Mouse (Mus musculus): ENCODE data around the gene Hephl1.

Gene Hephl1

DNA sequence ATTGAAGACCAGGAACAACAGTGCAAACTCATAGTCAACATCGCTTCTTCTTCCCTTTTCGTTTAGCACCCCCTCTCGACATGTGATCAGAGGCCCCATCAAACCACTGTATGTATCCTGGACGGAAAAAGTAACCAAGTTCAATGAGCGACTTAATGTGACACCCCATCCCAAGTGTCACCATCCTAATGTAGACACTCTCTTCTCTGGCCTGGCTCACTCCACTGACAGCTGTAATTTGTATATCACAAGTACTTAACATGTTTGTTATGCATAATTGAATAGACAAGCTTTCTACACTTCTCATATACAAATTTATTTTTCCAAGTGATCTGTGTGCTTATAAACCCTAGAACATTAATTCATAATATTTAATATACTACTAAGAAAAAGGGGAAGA, 51.1 kb downstream of the Hephl1 start:
- no peak for DNase-seq (ENCODE audit: extremely low read depth, low read depth, low spot score)

DNA sequence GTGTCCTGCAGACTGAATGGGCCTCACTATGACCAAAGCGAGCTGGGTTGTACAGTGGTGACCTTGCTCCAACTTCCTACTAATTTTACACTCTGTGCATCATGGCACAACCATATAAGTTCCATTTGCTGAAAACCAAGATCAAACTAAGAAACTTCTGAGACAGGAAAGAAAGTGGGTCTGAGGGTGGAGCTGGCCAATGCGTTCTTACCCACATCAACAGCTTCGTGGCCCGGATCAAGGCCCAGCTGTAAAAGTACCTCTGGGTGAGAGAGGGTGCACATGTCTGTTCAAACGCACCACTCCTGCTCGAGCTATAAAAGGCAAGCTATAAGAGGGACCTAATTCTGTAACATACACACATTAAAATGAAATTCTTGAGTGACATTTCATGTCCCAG, 51.9 kb downstream of the Hephl1 start:
- DNase-seq (ENCODE audit: extremely low read depth, low read depth, low spot score) = no peak

DNA sequence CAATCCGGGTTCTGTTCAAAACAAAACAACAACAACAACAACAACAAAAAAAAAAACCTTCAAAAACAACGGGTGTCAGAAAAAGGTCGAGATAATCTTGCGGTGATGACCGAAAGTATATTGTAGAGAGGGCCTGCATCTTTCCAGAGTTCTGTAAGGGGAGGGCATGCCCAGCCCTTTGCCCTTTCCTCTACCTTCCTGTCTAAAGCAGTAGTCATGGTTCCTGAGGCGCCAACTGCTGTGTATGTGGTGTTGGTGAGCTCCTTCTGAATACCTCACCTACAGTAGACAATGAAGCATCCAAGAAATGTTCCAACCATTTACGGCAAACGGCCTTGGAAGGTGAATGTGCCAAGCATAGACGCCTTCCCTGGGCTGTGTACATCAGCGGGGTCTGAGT, 66.2 kb downstream of the Hephl1 start:
- no peak for DNase-seq (ENCODE audit: extremely low read depth, low read depth, low spot score)

DNA sequence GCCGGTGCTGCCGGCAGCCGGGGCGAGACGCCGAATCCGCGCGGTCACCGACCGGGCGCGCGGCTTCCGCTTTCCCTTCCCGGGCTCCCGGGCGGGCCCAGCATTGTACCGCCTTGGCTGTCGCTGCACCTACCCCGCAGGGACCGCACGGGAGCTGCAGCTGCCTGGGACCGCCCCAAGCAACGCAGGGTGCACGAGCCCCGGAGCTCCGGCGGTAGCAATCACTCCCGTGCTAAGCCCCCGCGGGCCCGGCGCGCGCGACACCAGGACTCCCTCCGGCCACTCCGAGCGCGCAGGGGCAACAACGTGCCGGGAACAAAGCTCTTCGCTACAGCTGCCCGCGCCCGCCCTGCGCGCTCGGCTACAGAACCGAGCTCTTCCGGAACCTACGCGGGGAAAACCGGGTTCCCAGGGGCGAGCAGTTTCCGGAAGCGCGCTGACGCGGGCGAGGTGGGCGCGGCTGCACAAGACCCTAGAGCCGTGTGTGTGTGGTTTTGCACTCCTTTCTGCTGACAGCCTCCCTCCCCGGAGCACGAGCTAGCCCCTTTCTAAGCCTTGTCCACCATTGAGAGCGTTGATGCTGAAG, 66.7 kb downstream of the Hephl1 start, which contains the start of gene Panx1:
Gene Panx1, minus strand, starts transcription at position 395 of the 586 bp plus-strand sequence.
- no peak for DNase-seq (ENCODE audit: extremely low read depth, low read depth, low spot score)

DNA sequence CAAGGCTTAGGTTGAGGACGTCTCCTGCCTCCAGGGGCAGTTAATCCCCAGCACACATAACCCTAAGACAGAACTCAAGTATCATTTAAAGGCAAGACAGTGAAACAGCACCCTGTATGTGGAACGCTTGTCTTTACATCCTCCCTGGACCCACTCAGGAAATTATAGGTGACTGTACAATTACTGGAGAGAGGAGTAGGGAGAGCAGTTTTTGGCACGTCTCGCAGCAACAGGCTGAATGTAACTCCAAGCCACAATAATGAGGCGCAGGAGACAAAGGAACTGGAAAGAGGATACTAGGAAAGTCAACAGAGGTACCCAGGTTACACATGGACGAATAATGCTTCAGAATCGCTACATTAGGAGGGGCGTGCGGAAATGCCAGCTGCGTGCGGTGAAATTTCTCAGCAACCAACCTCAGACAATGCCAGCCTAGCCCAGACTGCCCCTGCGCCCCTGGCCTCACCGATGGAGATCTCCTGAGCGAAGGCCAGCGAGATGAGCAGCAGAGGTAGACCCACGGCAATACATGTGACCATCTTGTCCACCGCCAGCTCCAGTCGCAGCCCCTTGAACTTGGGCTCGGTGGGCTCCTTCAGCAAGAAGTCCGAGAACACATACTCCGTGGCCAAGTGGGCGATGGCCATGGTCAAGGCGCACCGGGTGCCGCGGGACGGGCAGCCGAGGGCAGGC, 67.4 kb downstream of the Hephl1 start:
- no peak for DNase-seq (ENCODE audit: extremely low read depth, low read depth, low spot score)

DNA sequence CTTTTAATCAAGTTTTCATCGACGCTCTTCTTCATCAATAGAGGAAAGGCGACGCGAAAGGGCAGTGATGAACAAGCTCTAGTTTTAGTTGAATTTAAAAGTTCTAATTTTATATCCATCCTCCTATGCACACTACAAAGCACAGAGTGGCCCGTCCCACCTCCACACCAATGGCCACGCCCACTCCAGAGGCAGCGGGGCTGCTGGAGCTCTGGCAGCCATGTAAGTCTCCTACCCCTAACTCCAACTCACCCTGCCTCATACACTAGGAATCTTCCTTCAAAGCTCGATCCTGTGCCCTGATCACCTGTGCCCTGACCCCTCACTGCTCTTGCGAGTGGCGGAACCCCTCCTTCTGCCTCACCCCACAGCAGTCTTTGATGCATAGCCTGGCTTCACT, 70.4 kb downstream of the Hephl1 start:
- DNase-seq (ENCODE audit: extremely low read depth, low read depth, low spot score) = no peak

DNA sequence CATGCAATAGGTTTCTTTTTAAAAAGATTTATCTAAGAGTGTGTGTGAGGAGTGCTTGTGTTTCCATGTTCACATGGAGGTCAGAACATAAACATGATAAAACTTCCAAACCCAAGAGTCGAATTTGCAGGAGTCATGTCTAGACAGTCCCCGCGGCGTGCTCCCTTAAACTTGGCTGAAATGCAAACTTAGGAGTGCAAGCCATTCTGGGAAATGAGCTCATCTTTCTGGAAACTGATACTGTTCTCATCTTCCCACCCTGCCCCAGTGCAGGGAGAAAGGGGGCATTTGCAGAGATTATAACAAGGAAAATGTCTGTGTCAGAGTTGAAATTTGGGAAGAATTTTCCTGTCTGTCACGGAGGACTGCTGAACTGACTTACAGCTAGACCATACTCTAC, 72.1 kb downstream of the Hephl1 start:
- DNase-seq (ENCODE audit: extremely low read depth, low read depth, low spot score) = no peak

DNA sequence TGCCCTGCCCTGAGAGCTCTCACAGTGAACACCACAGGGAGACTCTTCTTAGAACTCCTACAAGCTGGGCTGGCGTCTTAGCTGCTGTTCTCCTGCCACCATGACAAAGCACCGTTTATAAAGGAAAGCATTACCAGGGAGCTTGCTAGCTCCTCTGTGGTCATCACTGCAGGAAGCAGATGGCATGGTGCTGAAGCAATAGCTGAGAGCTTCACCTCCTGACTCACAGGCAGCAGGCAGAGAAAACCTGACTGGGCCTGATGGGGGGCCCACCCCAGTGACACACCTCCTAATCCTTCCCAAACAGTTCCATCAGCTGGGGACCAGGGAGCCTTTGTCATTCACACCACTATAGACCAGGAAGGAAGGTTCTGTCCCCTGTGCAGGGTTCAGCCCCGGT, 74.2 kb downstream of the Hephl1 start:
- no peak for DNase-seq (ENCODE audit: extremely low read depth, low read depth, low spot score)

DNA sequence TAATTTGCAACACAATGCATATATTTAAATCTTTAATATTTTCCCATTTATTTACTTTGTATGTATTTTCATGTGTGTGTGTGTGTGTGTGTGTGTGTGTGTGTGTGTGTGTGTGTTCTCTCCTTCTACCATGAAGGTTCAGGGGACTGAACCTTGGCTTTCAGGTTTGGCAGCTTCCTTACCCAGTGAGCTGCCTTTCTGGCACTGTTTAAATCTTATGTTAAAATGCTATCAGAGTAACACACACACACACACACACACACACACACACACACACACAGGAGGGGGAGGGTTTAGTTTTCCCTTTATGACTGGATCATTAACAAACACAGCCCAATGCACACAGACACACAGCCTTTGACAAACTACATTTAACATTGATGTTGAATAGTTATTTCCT, 74.7 kb downstream of the Hephl1 start:
- no peak for DNase-seq (ENCODE audit: extremely low read depth, low read depth, low spot score)

DNA sequence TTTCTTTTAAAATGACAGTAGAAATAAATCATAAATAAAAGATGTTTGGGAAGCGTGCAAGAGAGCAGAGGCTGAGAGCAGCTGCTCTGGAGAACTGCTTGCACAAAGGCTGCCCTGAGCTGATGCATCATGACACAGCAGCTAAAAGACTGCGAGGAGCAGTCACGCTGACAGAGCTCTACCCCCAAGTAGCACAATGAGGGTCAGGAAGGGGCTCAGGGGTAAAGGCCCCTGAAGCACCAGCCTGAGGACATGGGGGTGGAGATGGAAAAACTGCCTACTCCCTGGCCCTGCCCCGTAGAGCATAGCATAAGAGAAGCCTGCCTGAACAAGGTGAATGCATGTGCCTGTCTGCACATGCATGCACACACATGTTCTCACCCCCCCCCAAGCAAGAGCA, 75.1 kb downstream of the Hephl1 start:
- no peak for DNase-seq (ENCODE audit: extremely low read depth, low read depth, low spot score)

DNA sequence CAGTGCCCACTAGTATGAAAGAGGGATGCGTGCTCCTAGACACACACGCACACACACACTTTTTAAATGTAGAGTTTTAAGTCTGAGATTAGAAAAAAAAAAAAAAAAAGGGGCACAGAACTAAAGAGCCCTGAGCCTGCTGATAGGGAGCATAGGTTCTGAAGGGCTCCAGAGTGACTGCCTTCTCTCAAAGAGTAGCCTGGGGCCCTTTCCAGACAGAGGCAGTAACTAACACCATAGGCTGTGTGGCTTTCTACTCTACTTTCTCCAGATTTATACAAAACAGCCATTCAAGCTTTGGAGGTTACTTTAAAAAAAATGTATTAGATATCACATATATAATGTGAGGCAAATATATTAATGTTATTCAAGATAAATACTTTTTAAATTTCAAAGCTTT, 75.5 kb downstream of the Hephl1 start:
- no peak for DNase-seq (ENCODE audit: extremely low read depth, low read depth, low spot score)

DNA sequence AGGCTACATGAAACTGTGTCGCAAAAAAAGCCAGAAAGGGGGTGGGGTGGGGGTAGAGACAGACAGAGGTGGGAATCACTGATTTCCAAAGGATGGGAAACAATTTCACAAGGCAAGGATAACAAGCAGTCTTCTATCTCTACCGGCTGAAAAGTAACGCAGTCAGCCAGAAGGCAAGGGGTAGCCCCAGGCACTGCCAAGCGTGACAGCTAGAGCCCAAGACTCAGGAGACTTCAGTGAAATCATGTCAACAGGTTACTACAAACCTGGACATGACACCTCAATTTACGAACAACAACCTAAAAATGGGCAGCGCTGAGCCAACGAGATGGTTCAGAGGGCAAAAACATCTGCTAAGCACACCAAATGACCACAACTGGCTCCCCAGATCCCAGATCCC, 75.9 kb downstream of the Hephl1 start:
- DNase-seq (ENCODE audit: extremely low read depth, low read depth, low spot score) = no peak

DNA sequence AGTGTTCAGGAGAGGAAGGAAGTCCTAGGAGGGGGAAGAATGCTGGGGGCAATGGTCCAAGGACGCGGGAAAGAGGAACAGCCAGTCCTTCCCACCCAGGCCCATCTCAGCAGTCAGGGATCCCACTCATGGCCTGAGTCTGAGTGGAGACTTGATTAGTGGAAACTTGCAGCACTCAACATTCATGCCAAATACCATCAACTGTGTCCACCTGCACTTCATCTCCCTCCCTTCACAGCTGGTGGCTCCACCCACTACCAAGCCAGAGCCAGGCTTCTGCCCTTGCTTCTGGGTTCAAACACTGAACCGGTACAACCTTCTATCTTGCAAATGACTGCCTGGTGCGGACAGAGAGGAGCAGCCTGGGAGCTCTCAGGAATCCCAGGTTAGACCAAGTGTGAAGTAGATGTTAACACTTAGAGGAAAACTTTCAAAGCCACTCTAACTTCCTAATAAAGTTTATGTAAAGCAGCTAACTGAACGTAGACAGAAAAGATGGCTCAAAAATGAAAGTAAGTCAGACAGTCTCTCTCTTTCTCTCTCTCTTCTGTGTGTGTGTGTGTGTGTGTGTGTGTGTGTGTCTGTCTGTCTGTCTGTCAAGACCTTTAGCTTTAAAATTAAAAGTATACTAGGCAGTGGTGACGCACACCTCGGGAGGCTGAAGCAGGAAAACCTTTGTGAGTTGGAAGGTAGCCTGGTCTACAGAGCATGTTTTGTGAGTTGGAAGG, 77.2 kb downstream of the Hephl1 start:
- DNase-seq (ENCODE audit: extremely low read depth, low read depth, low spot score) = no peak

DNA sequence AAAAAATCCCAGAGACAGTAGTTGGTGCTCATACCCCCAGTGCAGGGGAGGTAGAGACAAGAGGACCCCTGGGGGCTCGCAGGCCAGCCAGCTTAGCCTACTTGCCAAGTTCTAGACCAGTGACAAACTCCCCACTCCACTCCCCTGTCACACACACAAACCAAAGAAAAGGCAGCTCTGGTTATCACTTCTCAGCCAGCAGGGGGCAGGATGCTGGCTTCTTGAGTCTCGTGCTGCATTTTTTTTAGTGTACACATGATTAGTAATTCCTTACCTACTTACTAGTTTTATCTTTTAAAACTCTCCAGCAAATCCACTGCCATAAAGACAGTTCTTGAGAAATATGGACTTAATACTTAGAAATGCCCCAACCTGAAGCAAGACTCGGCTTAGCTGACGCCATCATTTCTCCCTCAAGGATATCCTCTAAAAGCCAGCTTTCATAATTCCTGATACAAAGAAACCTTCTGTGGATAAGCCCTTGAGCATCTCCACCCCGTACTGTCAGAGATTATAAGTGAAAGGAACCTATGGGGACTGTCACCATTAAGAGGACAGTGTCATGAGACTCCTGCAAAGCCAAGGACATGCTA, 78.2 kb downstream of the Hephl1 start:
- peak; percentile 83 for DNase-seq (ENCODE audit: extremely low read depth, low read depth, low spot score)

DNA sequence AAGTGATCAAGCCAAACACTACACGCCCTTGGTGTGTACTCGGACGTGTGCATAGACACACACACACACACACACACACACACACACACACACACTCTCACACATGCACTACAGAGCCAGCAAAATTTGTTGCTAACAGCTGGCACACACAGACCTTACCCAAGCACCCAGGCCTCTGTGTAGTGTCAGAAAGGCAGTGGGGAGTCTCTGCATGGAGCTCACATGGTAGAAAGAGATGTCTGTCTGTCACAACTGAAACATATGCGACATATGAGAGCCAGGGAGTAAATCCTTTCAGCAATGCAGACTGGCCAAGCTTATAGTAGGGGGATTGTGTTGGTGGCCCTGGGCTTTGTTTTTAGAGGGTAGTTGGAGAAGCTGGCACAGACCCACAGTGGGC, 79.1 kb downstream of the Hephl1 start:
- DNase-seq (ENCODE audit: extremely low read depth, low read depth, low spot score) = no peak

DNA sequence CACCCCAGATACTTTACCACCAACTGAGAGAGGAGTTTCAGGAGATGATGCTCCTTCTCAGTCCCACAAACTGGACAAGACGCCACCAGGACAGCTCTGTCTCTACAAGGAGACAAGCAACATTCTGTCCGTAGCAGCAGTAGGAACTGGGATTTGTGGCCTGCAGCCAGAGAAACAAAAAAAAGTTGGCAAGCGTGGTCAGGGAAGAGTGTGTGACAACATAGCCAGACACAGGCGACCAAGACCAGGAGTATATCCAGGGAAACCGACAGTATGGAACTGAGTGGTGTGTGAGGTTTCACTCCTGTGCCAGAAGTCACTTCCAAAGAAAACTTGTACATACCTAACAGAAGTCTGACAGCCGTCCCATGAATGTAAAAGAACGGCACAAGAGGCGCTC, 81.1 kb downstream of the Hephl1 start:
- DNase-seq (ENCODE audit: extremely low read depth, low read depth, low spot score) = no peak

DNA sequence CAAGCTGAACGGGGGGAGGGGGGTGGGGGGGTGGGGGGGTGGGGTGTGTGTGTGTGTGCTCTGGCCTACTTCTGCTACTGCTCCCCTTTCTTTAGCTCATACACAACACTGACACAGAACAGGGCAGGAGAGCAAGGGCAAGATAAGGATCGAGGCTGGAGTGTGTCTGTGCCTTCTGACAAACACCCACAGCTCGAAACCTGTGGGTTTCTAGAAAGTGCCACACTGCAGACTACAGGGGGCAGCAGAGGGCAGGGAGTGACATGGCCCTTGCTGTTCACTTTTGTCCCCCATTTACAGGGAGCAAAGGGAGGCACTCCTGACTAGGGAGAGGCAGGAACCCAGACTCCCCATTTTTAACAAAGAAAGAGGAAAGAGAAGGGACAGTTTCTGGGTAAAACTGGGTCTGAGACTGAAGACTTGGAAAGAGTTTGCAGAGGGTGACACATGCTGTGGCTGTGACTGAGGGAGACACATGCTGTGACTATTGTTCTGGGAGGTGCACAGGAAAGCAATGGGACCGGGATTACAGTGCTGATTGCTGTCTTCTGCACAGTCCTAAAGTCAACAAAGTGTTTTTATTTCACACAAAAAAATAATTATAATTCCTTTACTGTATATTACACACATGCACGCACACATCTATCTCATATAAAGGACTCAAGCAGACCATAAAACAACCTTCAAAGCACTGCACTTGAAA, 82.7 kb downstream of the Hephl1 start:
- DNase-seq (ENCODE audit: extremely low read depth, low read depth, low spot score) = no peak

DNA sequence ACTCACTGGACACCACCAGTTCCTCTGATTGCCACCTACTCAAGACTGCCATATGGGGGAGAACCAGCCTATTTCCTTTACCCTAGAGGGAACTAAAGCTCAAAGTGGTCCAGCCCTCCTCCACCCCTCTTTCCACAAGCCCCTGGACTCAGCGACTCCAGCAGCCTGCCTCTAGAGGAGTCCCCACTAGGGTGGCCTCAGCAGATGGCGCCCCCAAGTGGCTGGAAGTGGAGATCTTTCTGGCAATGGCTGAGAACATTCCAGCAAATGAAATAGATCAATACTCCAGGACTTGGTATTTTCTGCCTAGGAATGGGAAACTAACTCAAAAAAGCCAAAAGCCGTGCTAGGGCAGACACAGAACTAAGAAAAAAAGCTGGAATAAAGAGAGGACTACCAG, 84.2 kb downstream of the Hephl1 start:
- DNase-seq (ENCODE audit: extremely low read depth, low read depth, low spot score) = no peak

DNA sequence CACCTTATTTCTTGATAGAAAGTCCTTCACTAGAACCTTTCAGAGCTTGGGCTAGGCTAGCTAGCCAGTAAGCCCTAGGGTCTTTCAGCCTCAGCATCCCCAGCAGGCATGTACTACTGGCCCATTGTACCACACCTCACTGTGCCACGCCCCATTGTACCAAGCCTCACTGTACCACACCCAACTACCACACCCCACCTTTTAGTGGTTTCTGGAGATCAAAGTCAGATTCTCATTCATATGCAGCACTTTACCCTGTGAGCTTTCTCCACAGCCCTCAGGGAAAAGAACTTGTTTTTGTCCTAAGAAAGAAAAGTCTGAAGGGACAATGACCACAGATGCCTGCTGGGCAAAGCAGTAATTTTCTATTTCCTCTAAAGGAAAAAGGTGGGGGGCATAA, 88.9 kb downstream of the Hephl1 start:
- DNase-seq (ENCODE audit: extremely low read depth, low read depth, low spot score) = no peak

DNA sequence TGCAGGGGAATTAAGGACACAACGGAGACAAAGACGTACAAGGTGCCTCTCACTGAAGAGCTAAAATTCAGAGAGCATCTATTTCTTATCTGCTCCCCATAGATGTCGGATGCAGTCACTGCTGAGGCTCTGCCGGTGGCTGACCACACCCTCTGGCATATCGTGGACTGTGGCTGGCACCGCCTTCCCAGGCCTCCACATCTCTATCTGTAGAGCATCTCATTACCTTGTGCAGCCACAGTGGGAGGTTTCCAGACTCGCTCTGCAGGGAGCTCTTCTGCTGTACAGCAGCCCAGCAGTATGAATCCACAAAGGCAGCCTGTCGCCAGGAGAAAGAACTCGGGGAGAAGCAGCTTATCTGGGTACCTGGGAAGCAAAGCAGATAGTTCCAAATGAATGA, 90.8 kb downstream of the Hephl1 start:
- no peak for DNase-seq (ENCODE audit: extremely low read depth, low read depth, low spot score)

DNA sequence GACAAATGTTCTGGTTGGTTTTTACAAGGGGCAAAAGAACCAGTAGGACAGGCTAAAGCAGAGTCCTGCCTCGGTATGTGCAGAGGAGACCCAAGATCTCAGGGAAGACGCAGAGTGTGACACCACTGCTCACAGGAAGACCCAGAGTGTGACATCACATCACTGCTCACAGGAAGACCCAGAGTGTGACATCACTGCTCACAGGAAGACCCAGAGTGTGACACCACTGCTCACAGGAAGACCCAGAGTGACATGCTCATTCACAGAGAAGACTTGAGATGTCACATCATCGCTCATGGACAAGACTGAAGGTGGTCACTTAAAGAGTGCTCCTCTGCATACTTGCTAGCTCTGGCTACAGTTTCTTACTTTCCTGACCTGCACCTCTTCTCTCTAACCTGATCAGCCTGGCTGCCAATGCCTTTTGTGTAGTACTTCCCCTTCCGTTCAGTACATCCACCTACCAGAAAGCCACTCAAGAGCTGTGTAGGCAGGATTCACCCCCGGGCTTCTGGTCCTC, 91.3 kb downstream of the Hephl1 start:
- DNase-seq (ENCODE audit: extremely low read depth, low read depth, low spot score) = no peak

All from fat pad, adult 2 months (tissue).